Mouse (Mus musculus) bone marrow macrophage, adult 2 months (primary cell): ENCODE data around the gene Col4a1.

Source experiments
- CTCF ChIP-seq: IDR thresholded peaks from 2 replicates; pipeline ENCODE4 v1.5.1; 2012; ENCODE audit warnings: low read depth, mild to moderate bottlenecking, low read length, moderate library complexity
- POLR2A ChIP-seq: IDR thresholded peaks from 2 replicates; pipeline ENCODE4 v1.6.1; 2012; ENCODE audit warnings: mild to moderate bottlenecking, low read depth, low read length, borderline replicate concordance

GRCm38 (mm10) chr8:11224178-11224577 is 88.4 kb downstream of the Col4a1 start:
- TF ChIP-seq CTCF (no peak), POLR2A (no peak)
